Mouse (Mus musculus): ENCODE data around the gene H2al1b. TPM values are rescaled to one million over a fixed set of nuclear protein-coding genes. Genes with fewer than 3 reads are reported as not detected.
A peak's percentile ranks its signal among the peaks of the same experiment; 100 is the strongest.
"Not testable (repeated sequence)": the region's sequence is repeated elsewhere in the genome, so short reads cannot be mapped to it uniquely, and the experiment has no call there.

H2al1b gene
- total RNA-seq (2021), result not detected
- long read RNA-seq, experiment 1, result 0 reads
- long read RNA-seq, experiment 2, result 0 reads

DNA sequence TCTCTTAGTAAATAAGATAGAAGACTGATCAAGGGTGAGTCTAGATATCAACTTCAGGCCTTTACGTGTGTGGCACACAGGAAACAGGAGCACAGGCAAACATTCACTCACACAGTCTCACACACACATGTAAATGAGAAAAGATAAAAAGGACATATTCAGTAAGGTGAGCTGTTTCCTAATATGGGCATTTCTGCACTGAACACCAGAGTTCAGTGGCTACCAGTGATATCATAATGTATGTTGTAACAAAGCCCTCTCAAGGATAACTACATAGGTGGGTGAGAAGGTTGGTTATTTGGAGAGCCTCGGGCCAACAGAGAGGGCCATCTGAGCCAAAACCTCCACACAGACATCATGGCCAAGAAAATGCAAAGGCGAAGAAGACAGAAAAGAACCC is at the start of gene H2al1b:
Gene H2al1b, plus strand, starts transcription at position 301 of the 400 bp plus-strand sequence.
- intact Hi-C loops (cut with DNase I); DNase-seq (ENCODE audit: low spot score in 2 of 2): not testable (repeated sequence)

- peak; percentile 37 to 61 for DNase-seq (ENCODE audit: low spot score in 2 of 2)
- intact Hi-C loops (cut with DNase I), result no loop called here
Observed at GRCm38 (mm10) chrX:11254062-11254461, 48.2 kb upstream of the H2al1b start.

DNA sequence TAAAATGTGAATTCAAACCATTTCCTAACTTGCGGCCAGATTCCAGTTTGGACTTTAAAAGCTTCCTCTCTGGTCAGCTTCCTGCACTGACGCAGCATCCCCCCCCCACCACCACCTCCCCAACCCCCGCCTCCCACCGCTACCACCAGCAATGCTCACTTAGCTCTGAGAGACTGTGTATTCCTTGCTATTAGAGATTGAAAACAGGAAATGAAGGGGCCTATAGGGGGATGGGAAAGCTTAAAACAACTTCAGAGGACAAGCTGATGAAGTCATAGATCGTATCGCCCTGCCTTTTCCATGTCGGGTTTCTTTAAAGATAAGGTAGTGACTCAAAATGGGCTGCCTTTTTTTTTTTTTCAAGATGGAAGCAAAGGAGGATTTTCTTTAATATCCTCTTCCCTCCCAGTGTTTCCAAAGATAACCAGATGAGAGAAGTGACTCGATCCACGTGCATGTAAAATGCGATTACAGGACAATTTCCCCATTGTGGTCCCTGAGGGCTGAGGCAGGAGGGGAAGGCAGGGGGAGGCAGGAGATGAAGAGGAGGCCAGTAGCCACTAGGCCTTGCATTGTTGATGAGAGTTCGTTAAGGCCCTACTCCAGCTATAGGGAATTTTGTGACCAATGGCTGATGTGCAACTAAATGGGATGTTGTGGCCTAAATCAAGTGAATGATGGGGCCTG is 47.6 kb upstream of the H2al1b start:
- intact Hi-C loops (cut with DNase I), result no loop called here
- DNase-seq (ENCODE audit: low spot score in 2 of 2), result no peak

- DNase-seq (ENCODE audit: low spot score in 2 of 2), result no peak
- intact Hi-C loops (cut with DNase I), result no loop called here
Observed at GRCm38 (mm10) chrX:11255564-11256360, 46.5 kb upstream of the H2al1b start.

DNA sequence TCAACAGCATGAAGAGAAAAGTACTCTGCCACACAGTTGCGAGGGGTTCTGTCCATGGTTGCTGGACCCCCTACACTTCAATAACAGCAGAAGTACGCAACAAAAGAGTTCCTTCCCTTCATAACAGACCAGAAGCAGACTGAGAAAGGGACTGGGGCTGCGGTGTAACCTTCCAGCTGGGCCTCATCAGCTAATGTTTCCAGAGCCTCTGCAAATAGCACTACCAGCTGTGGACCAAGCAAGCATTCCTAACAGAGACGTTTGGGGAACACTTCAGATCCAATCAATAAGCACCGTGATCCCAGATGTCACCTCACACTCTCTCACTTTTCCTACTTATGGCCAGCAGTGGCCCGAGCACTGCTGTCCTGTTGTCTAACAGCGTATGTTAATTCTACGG is 37.3 kb upstream of the H2al1b start:
- DNase-seq (ENCODE audit: low spot score in 2 of 2), result no peak
- intact Hi-C loops (cut with DNase I), result no loop called here

DNA sequence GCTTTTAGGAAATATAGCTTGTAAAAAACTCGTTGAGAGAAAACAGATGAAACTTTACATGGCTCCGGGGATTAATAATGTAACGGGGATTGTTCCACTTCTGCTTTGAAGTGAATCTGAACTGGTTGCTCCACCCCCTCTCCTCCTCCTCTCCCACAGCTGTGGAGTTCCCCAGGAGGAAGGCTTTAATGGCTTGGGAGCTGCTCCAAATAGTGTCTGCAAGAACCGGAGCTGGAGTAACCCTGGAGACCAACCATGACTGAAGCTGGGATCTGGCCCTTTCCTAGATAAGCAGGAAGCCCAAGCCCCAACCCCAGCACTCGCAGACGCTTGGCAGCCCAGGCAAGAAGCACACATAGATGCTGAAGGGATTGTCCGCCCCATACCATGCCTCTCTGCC is 34.4 kb upstream of the H2al1b start:
- intact Hi-C loops (cut with DNase I), result no loop called here
- peak in 1 of 2 experiments; percentile 10 for DNase-seq (ENCODE audit: low spot score in 2 of 2)

GRCm38 (mm10) chrX:11269074-11269473 is 33.2 kb upstream of the H2al1b start:
- intact Hi-C loops (cut with DNase I), result no loop called here
- peak; percentile 19 to 22 for DNase-seq (ENCODE audit: low spot score in 2 of 2)

DNA sequence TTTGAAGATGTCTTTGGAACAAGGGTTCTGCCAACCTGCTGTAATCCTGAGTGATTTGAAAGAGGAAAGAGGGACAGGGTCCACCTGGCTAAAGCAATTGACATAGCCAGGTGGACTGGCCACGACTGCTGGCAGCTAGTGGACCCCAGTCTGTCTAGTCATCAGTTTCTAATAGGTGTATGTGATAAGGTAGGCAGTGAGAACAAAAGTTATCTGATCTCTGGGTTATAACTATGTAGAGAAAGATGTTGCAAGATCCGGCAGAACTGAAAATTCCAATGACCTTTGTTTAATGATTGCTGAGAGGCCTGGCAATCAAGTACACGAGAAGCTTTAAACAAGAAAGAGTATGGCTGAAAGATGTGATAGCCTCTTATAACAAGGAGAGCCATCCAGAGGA is 29.0 kb upstream of the H2al1b start:
- intact Hi-C loops (cut with DNase I), result no loop called here
- DNase-seq (ENCODE audit: low spot score in 2 of 2), result no peak

DNA sequence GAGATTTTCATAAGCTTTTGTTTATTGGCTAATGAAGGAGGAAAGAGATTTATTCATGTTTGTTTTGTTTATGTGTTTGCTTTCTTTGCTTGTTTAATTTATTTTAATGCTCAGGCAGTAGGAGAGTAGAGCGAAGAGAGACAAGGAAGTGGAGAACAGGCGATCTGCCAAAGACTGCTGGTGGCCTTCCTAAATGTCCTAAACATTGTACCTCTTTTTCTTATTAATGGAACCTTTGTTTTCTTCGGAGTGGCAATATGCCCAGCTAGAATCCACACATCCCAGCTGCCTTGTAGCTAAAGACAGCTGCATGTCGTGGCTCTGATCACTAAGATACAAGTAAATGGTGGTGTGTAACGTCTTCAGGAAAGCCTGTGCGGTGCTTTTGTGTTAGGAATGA is 25.1 kb upstream of the H2al1b start:
- intact Hi-C loops (cut with DNase I), result no loop called here
- DNase-seq (ENCODE audit: low spot score in 2 of 2), result no peak

GRCm38 (mm10) chrX:11280741-11281140 is 21.5 kb upstream of the H2al1b start:
- intact Hi-C loops (cut with DNase I), result no loop called here
- DNase-seq (ENCODE audit: low spot score in 2 of 2), result no peak

DNA sequence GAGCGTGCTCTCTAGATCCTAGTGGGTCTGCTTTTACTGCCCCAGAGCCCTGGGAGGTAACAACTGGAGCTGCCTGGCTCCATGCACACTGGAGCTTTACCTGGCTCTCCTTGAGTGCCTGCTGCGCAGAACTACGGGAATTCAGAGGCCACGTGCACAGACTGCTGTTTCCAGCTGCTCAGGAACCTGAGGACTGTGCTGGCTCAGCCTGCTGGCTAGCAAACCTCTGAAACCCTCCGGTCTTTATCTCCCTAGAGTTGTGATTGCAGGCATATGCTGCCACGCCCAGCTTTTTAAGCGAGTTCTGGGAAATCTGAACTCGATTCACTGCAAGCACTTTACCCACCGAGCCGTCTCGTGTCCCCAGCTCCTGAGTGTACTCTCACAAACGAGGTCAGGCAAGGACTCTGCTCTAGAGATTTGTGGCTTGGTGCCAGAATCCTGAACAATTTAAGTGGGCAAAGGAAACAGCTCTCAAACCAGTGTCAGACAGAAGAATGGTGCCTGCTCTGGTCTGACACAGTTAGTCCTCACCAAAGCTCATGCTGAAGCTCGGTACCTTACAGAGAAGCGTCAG is 13.8 kb upstream of the H2al1b start:
- peak; percentile 5 to 14 for DNase-seq (ENCODE audit: low spot score in 2 of 2)
- intact Hi-C loops (cut with DNase I), result no loop called here

DNA sequence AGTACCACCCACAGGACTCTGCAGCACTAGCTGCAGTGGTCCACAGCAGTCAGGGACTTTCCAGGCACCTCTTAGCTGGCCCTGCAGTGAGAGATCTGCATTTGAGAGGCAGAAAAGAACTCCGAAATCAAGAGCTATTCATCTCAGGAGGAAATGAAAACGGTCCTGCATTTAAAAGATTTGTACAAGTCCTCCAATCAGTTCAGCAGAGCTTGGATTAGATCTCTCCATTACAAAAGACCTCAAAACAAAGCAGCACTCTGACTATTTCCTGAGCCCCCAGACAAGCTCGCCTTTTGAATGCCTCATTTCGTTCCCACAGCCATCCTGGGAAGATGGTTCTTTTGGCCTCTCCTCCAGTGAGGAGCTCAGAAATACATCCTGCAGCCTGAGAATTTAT is 13.0 kb upstream of the H2al1b start:
- no peak for DNase-seq (ENCODE audit: low spot score in 2 of 2)
- intact Hi-C loops (cut with DNase I), result no loop called here

- intact Hi-C loops (cut with DNase I); DNase-seq (ENCODE audit: low spot score in 2 of 2): not testable (repeated sequence)
Observed at GRCm38 (mm10) chrX:11298957-11299356, 3.3 kb upstream of the H2al1b start, which contains the start of gene H2al1a. H2al1a (plus strand) TSS chrX:11299257.

DNA sequence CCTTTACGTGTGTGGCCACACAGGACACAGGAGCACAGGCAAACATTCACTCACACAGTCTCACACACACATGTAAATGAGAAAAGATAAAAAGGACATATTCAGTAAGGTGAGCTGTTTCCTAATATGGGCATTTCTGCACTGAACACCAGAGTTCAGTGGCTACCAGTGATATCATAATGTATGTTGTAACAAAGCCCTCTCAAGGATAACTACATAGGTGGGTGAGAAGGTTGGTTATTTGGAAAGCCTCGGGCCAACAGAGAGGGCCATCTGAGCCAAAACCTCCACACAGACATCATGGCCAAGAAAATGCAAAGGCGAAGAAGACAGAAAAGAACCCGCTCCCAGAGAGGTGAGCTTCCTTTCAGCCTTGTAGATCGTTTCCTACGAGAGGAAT is 3.1 kb downstream of the H2al1b start, which contains the start of gene H2al1c:
Gene H2al1c, plus strand, starts transcription at position 301 of the 400 bp plus-strand sequence.
- DNase-seq (ENCODE audit: low spot score in 2 of 2); intact Hi-C loops (cut with DNase I): not testable (repeated sequence)

DNA sequence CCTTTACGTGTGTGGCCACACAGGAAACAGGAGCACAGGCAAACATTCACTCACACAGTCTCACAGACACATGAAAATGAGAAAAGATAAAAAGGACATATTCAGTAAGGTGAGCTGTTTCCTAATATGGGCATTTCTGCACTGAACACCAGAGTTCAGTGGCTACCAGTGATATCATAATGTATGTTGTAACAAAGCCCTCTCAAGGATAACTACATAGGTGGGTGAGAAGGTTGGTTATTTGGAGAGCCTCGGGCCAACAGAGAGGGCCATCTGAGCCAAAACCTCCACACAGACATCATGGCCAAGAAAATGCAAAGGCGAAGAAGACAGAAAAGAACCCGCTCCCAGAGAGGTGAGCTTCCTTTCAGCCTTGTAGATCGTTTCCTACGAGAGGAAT is 6.3 kb downstream of the H2al1b start, which contains the start of gene H2al1d:
Gene H2al1d, plus strand, starts transcription at position 301 of the 400 bp plus-strand sequence.
- DNase-seq (ENCODE audit: low spot score in 2 of 2); intact Hi-C loops (cut with DNase I): not testable (repeated sequence)

DNA sequence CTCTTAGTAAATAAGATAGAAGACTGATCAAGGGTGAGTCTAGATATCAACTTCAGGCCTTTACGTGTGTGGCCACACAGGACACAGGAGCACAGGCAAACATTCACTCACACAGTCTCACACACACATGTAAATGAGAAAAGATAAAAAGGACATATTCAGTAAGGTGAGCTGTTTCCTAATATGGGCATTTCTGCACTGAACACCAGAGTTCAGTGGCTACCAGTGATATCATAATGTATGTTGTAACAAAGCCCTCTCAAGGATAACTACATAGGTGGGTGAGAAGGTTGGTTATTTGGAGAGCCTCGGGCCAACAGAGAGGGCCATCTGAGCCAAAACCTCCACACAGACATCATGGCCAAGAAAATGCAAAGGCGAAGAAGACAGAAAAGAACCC is 9.4 kb downstream of the H2al1b start, which contains the start of gene H2al1e:
Gene H2al1e, plus strand, starts transcription at position 301 of the 400 bp plus-strand sequence.
- intact Hi-C loops (cut with DNase I); DNase-seq (ENCODE audit: low spot score in 2 of 2): not testable (repeated sequence)

DNA sequence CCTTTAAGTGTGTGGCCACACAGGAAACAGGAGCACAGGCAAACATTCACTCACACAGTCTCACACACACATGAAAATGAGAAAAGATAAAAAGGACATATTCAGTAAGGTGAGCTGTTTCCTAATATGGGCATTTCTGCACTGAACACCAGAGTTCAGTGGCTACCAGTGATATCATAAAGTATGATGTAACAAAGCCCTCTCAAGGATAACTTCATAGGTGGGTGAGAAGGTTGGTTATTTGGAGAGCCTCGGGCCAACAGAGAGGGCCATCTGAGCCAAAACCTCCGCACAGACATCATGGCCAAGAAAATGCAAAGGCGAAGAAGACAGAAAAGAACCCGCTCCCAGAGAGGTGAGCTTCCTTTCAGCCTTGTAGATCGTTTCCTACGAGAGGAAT is 12.6 kb downstream of the H2al1b start, which contains the start of gene H2al1f:
Gene H2al1f, plus strand, starts transcription at position 301 of the 400 bp plus-strand sequence.
- intact Hi-C loops (cut with DNase I); DNase-seq (ENCODE audit: low spot score in 2 of 2): not testable (repeated sequence)

DNA sequence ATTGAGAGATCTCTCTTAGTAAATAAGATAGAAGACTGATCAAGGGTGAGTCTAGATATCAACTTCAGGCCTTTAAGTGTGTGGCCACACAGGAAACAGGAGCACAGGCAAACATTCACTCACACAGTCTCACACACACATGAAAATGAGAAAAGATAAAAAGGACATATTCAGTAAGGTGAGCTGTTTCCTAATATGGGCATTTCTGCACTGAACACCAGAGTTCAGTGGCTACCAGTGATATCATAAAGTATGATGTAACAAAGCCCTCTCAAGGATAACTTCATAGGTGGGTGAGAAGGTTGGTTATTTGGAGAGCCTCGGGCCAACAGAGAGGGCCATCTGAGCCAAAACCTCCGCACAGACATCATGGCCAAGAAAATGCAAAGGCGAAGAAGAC is 15.7 kb downstream of the H2al1b start, which contains the start of gene H2al1g:
Gene H2al1g, plus strand, starts transcription at position 301 of the 400 bp plus-strand sequence.
- intact Hi-C loops (cut with DNase I); DNase-seq (ENCODE audit: low spot score in 2 of 2): not testable (repeated sequence)

- DNase-seq (ENCODE audit: low spot score in 2 of 2); intact Hi-C loops (cut with DNase I): not testable (repeated sequence)
Observed at GRCm38 (mm10) chrX:11321192-11321591, 19.0 kb downstream of the H2al1b start, which contains the start of gene H2al1h. H2al1h (plus strand) TSS chrX:11321492.

DNA sequence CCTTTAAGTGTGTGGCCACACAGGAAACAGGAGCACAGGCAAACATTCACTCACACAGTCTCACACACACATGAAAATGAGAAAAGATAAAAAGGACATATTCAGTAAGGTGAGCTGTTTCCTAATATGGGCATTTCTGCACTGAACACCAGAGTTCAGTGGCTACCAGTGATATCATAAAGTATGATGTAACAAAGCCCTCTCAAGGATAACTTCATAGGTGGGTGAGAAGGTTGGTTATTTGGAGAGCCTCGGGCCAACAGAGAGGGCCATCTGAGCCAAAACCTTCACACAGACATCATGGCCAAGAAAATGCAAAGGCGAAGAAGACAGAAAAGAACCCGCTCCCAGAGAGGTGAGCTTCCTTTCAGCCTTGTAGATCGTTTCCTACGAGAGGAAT is 22.1 kb downstream of the H2al1b start, which contains the start of gene H2al1i:
Gene H2al1i, plus strand, starts transcription at position 301 of the 400 bp plus-strand sequence.
- intact Hi-C loops (cut with DNase I); DNase-seq (ENCODE audit: low spot score in 2 of 2): not testable (repeated sequence)

All from left cerebral cortex, postnatal 14 days (tissue).